Mouse (Mus musculus) G1E (cell line): ENCODE results near the gene Adcy2.

ENCODE experiments used
- CTCF ChIP-seq: IDR thresholded peaks from 2 replicates; pipeline ENCODE4 v1.5.1; 2012; ENCODE audit warnings: low read depth, low read length, inconsistent platforms, mixed read lengths
- GATA1 ChIP-seq: IDR thresholded peaks from 2 replicates; pipeline ENCODE4 v1.6.1; 2012; ENCODE audit warnings: borderline replicate concordance, low read length, inconsistent platforms, mixed read lengths
- POLR2AphosphoS5 ChIP-seq: IDR thresholded peaks from 2 replicates; pipeline ENCODE4 v1.6.1; 2012; ENCODE audit warnings: low read depth, low read length, inconsistent platforms; ENCODE audit not compliant: insufficient replicate concordance
- TAL1 ChIP-seq: conservative IDR thresholded peaks from 2 replicates; pipeline ENCODE4 v1.6.1; 2012; ENCODE audit warnings: low read depth, low read length, inconsistent platforms, mixed read lengths

DNA sequence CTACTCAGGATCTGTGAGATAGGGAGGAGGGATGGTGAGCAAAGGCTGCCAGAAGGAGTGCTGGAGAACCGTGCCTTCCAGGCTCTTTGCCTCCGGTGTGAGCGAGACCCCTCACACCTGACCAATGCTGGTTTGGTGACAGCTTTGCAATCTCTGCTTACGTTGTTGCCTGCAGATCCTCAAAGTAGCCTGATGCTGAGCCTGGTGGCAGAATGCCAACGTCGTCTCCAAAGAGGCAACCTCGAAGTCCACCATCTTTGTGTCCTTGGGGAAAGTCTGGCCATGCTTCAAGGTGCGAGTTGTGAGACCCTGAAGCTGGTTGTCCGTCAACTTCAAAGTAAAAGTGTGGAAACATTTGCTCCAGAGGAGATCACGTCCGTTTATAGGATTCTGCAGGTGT, 415.4 kb downstream of the Adcy2 start:
- TF ChIP-seq CTCF (no peak), TAL1 (no peak), GATA1 (no peak), POLR2AphosphoS5 (no peak)
